Mouse (Mus musculus): ENCODE results near the gene Dcun1d1. TPM values are rescaled to one million over a fixed set of nuclear protein-coding genes. Genes with fewer than 3 reads are reported as not detected.

Dcun1d1 gene
- 81.2 and 86.0 TPM in 2 replicates for polyA plus RNA-seq (2014; fragmentation: Nextera tagmentation; extraction: Ambion mirVana)

DNA sequence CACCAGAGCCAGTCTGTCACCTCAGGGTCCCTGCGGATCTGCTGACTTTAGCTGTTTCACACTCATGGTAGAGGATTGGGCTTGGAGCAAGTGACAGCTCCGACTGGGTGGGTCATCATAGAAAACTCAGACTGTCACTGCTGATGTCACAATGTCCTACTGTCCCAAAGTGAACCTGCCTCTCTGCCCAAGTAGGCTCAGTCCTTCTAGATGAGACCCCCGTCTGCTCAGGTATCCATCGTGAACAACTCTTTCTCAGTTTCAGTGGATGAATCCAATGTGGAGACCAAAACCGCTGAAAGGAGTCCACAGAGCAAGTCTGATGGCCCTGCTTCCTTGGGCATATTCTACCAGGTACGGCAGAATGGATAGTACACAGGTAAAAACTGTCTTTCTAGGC is at the start of gene Dcun1d1:
TSS of gene Dcun1d1 (minus strand) at position 101 of the 400 bp plus-strand sequence.
- H3K4me2 ChIP-seq (ENCODE audit: low read length) = no peak within 1 kb of the TSS
- H3K9ac ChIP-seq (ENCODE audit: low read length) = no peak within 1 kb of the TSS
- H3K27me3 ChIP-seq (ENCODE audit: control insufficient read depth, insufficient read depth, low read length) = no peaks in the 10 kb centered on the region
- no peaks in the 10 kb centered on the region for H3K9me3 ChIP-seq (ENCODE audit: control insufficient read depth, low read length)
- ATAC-seq (ENCODE audit: insufficient number of reproducible peaks, insufficient read depth, low FRiP score, low read depth) = no peak
- H3K27ac ChIP-seq (replicated peaks in 1 of 2; ENCODE audit: control insufficient read depth in 1 of 2, insufficient read depth in 1 of 2, low read depth in 2 of 2, low read length in 2 of 2) = no peak within 1 kb of the TSS
- H3K4me3 ChIP-seq (ENCODE audit: control insufficient read depth in 1 of 2, insufficient read depth in 1 of 2, low read depth in 1 of 2, low read length in 2 of 2) = no peak within 1 kb of the TSS
- H3K36me3 ChIP-seq (ENCODE audit: control insufficient read depth, insufficient read depth, low read length) = peaks cover 9% of the 10 kb centered on the region; the same call in 1 of the 2 replicates
- WGBS = 90% methylated on average over 6 of the region's 6 CpGs
- peaks cover 7 to 8% of the 10 kb centered on the region in 2 experiments for H3K4me1 ChIP-seq (ENCODE audit: control insufficient read depth in 2 of 2, insufficient read depth in 2 of 2, low read length in 2 of 2)

DNA sequence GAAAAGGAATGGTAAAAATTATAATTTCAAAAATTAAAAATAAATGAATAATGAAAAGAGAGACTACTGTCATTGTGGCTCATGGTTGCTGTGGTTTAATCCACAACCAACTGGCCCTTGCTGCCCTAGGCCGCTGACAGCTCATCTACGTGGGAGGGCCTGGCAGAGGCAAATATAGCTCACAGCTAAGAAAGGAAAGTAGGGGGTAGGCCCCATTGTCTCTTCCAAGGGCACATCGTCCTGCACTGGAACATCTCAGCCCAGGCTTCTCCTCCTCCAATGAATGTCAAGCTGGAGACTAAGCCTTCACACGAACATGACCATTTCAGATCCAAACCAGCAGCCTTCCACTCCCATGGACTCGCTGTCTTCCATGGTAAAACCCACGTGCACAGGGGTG is 49.0 kb upstream of the Dcun1d1 start:
- no peak overlapping the region for H3K9ac ChIP-seq (ENCODE audit: low read length)
- H3K27ac ChIP-seq (replicated peaks in 1 of 2; ENCODE audit: control insufficient read depth in 1 of 2, insufficient read depth in 1 of 2, low read depth in 2 of 2, low read length in 2 of 2) = 0 out of 4 replicates have a peak overlapping the region, but pooled peaks of 1 of the 2 experiments have one; percentile 33
- WGBS = 52% methylated on average over 6 of the region's 6 CpGs
- H3K4me2 ChIP-seq (ENCODE audit: low read length) = no peak overlapping the region
- no peaks in the 10 kb centered on the region for H3K27me3 ChIP-seq (ENCODE audit: control insufficient read depth, insufficient read depth, low read length)
- H3K9me3 ChIP-seq (ENCODE audit: control insufficient read depth, low read length) = no peaks in the 10 kb centered on the region
- peaks cover 3 to 8% of the 10 kb centered on the region in 2 experiments; a peak in 2 of 4 replicates for H3K4me1 ChIP-seq (ENCODE audit: control insufficient read depth in 2 of 2, insufficient read depth in 2 of 2, low read length in 2 of 2)
- peaks cover 82% of the 10 kb centered on the region for H3K36me3 ChIP-seq (ENCODE audit: control insufficient read depth, insufficient read depth, low read length)
- H3K4me3 ChIP-seq (ENCODE audit: control insufficient read depth in 1 of 2, insufficient read depth in 1 of 2, low read depth in 1 of 2, low read length in 2 of 2) = no peak overlapping the region
- no peak for ATAC-seq (ENCODE audit: insufficient number of reproducible peaks, insufficient read depth, low FRiP score, low read depth)

DNA sequence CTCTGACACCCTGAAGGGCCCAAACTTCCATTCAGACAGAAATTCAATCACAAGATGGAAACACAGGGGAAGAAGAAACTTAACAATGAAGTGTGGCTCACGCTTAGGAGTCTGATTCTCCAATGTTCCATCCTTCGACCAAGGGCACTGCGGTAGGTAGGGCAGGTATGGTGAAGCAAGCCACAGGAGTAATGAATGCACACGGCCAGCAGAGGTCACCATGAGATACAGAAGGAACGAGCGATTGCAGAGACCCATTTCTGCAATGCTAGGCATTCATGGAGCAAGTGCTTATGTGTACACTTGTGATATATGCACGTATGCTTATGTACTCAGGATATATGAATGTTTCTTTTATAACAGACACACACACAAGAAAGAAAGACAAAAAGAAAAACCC is 36.3 kb upstream of the Dcun1d1 start:
- Histone ChIP-seq H3K4me2 (ENCODE audit: low read length) (no peak overlapping the region), H3K36me3 (ENCODE audit: control insufficient read depth, insufficient read depth, low read length) (peaks cover 79% of the 10 kb centered on the region), H3K4me1 (ENCODE audit: control insufficient read depth in 2 of 2, insufficient read depth in 2 of 2, low read length in 2 of 2) (0 out of 4 replicates have a peak, but pooled peaks cover 0 to 3% of the 10 kb centered on the region in 2 experiments), H3K27me3 (ENCODE audit: control insufficient read depth, insufficient read depth, low read length) (no peaks in the 10 kb centered on the region), H3K9ac (ENCODE audit: low read length) (no peak overlapping the region), H3K9me3 (ENCODE audit: control insufficient read depth, low read length) (no peaks in the 10 kb centered on the region), H3K4me3 (ENCODE audit: control insufficient read depth in 1 of 2, insufficient read depth in 1 of 2, low read depth in 1 of 2, low read length in 2 of 2) (no peak overlapping the region), H3K27ac (replicated peaks in 1 of 2; ENCODE audit: control insufficient read depth in 1 of 2, insufficient read depth in 1 of 2, low read depth in 2 of 2, low read length in 2 of 2) (no peak overlapping the region)
- WGBS = 68% methylated on average over 7 of the region's 7 CpGs
- ATAC-seq (ENCODE audit: insufficient number of reproducible peaks, insufficient read depth, low FRiP score, low read depth) = no peak

DNA sequence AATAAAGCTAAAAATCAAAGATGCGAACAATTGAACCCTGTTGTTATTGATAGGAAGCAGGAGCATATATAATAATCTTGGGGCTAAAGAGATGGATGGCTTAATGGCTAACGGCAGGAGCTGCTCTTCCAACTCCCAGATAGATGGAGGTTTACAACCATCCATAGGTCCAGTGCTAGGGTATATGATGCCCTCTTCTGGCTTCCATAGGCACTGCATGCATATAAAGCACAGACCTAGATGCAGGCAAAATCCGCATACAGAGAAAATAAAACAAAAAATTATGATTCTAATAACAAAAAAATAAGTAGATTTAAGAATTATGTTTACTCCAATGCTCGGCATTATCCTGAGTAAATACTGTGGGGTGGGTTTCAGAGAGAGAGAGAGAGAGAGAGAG is 35.7 kb upstream of the Dcun1d1 start:
- no peak for ATAC-seq (ENCODE audit: insufficient number of reproducible peaks, insufficient read depth, low FRiP score, low read depth)
- Histone ChIP-seq H3K4me3 (ENCODE audit: control insufficient read depth in 1 of 2, insufficient read depth in 1 of 2, low read depth in 1 of 2, low read length in 2 of 2) (no peak overlapping the region), H3K9ac (ENCODE audit: low read length) (no peak overlapping the region), H3K27me3 (ENCODE audit: control insufficient read depth, insufficient read depth, low read length) (no peaks in the 10 kb centered on the region), H3K4me2 (ENCODE audit: low read length) (no peak overlapping the region), H3K27ac (replicated peaks in 1 of 2; ENCODE audit: control insufficient read depth in 1 of 2, insufficient read depth in 1 of 2, low read depth in 2 of 2, low read length in 2 of 2) (no peak overlapping the region), H3K9me3 (ENCODE audit: control insufficient read depth, low read length) (no peaks in the 10 kb centered on the region), H3K4me1 (ENCODE audit: control insufficient read depth in 2 of 2, insufficient read depth in 2 of 2, low read length in 2 of 2) (0 out of 4 replicates have a peak, but pooled peaks cover 0 to 3% of the 10 kb centered on the region in 2 experiments), H3K36me3 (ENCODE audit: control insufficient read depth, insufficient read depth, low read length) (peaks cover 83% of the 10 kb centered on the region)
- WGBS = 77% methylated on average over 4 of the region's 4 CpGs

DNA sequence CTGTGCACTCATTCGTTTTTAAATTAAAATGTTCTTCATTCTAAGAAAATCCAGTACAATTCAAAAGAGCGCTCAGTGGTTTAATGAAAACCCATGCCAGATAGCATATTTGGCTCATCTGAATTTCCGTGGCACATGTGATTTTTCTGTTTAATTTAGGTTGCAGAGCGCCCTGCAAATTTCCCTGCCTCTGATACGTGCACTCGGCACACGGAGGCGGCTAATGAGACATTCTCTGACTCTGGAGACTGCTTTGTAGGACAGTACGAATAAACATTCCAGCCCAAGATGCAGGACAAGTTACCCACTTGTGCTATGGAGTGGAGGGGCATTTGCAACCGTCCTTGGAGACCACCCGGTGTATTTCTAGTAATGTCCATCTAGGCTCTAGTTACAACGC is 33.9 kb upstream of the Dcun1d1 start:
- Histone ChIP-seq H3K9me3 (ENCODE audit: control insufficient read depth, low read length) (no peaks in the 10 kb centered on the region), H3K4me1 (ENCODE audit: control insufficient read depth in 2 of 2, insufficient read depth in 2 of 2, low read length in 2 of 2) (0 out of 4 replicates have a peak, but pooled peaks cover 0 to 3% of the 10 kb centered on the region in 2 experiments), H3K27ac (replicated peaks in 1 of 2; ENCODE audit: control insufficient read depth in 1 of 2, insufficient read depth in 1 of 2, low read depth in 2 of 2, low read length in 2 of 2) (no peak overlapping the region), H3K36me3 (ENCODE audit: control insufficient read depth, insufficient read depth, low read length) (peaks cover 84% of the 10 kb centered on the region), H3K4me3 (ENCODE audit: control insufficient read depth in 1 of 2, insufficient read depth in 1 of 2, low read depth in 1 of 2, low read length in 2 of 2) (no peak overlapping the region), H3K9ac (ENCODE audit: low read length) (no peak overlapping the region), H3K4me2 (ENCODE audit: low read length) (no peak overlapping the region), H3K27me3 (ENCODE audit: control insufficient read depth, insufficient read depth, low read length) (no peaks in the 10 kb centered on the region)
- ATAC-seq (ENCODE audit: insufficient number of reproducible peaks, insufficient read depth, low FRiP score, low read depth) = no peak
- 91% methylated on average over 12 of the region's 12 CpGs for WGBS

DNA sequence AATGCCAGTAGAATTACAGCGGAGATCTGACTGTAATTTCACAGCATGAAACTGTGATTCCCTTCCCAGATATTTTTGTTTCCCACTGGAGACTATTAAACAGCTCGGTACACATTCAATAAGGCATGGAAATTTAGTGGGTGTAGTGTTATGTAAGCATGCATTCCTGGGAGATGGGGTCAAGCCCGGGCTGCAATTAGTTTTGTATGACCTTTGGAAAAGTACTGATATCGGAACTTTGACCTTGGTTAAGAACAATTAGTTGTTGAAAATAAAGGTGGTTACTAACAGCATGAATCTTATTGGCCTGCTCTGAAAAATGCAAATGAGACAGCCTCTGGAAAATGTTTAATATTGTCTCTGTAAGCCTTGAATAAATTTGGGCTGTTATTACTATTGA is 33.2 kb upstream of the Dcun1d1 start:
- Histone ChIP-seq H3K36me3 (ENCODE audit: control insufficient read depth, insufficient read depth, low read length) (peaks cover 77% of the 10 kb centered on the region), H3K4me1 (ENCODE audit: control insufficient read depth in 2 of 2, insufficient read depth in 2 of 2, low read length in 2 of 2) (0 out of 4 replicates have a peak, but pooled peaks cover 0 to 3% of the 10 kb centered on the region in 2 experiments), H3K27me3 (ENCODE audit: control insufficient read depth, insufficient read depth, low read length) (no peaks in the 10 kb centered on the region), H3K9me3 (ENCODE audit: control insufficient read depth, low read length) (no peaks in the 10 kb centered on the region), H3K27ac (replicated peaks in 1 of 2; ENCODE audit: control insufficient read depth in 1 of 2, insufficient read depth in 1 of 2, low read depth in 2 of 2, low read length in 2 of 2) (no peak overlapping the region), H3K4me3 (ENCODE audit: control insufficient read depth in 1 of 2, insufficient read depth in 1 of 2, low read depth in 1 of 2, low read length in 2 of 2) (no peak overlapping the region), H3K9ac (ENCODE audit: low read length) (no peak overlapping the region), H3K4me2 (ENCODE audit: low read length) (no peak overlapping the region)
- 87% methylated on average over 4 of the region's 4 CpGs for WGBS
- ATAC-seq (ENCODE audit: insufficient number of reproducible peaks, insufficient read depth, low FRiP score, low read depth) = no peak

DNA sequence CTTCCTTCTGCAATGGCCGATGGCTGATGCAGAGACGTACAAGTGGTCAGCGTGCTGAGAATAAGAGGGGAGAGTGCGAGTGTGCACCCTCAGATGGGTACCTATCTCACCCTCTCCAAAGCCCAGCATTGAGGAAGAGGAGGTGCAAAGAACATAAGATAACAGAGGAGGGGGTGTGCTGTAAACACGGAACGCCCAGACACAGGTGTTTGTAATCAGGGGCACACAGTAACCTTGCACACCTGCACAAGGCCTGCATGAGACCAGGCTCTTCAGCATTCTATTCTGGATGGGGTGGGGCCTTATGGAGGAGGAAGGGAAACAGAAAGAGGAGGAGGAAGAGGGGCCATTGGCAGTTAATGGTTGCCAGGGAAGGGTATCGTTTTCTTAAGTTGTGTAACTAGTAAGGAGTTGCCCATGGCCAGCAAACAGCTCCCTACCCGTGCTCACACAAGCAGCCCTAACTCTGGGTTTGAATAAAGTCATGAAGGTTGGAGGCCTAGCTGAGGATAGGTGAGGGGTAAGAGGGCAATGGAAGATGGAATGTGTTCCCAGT is 30.2 kb upstream of the Dcun1d1 start:
- Histone ChIP-seq H3K4me3 (ENCODE audit: control insufficient read depth in 1 of 2, insufficient read depth in 1 of 2, low read depth in 1 of 2, low read length in 2 of 2) (no peak overlapping the region), H3K27me3 (ENCODE audit: control insufficient read depth, insufficient read depth, low read length) (no peaks in the 10 kb centered on the region), H3K27ac (replicated peaks in 1 of 2; ENCODE audit: control insufficient read depth in 1 of 2, insufficient read depth in 1 of 2, low read depth in 2 of 2, low read length in 2 of 2) (no peak overlapping the region), H3K4me1 (ENCODE audit: control insufficient read depth in 2 of 2, insufficient read depth in 2 of 2, low read length in 2 of 2) (0 out of 4 replicates have a peak, but pooled peaks cover 0 to 1% of the 10 kb centered on the region in 2 experiments), H3K9ac (ENCODE audit: low read length) (no peak overlapping the region), H3K36me3 (ENCODE audit: control insufficient read depth, insufficient read depth, low read length) (peaks cover 77% of the 10 kb centered on the region), H3K9me3 (ENCODE audit: control insufficient read depth, low read length) (no peaks in the 10 kb centered on the region), H3K4me2 (ENCODE audit: low read length) (no peak overlapping the region)
- WGBS = 94% methylated on average over 8 of the region's 8 CpGs
- ATAC-seq (ENCODE audit: insufficient number of reproducible peaks, insufficient read depth, low FRiP score, low read depth) = no peak

DNA sequence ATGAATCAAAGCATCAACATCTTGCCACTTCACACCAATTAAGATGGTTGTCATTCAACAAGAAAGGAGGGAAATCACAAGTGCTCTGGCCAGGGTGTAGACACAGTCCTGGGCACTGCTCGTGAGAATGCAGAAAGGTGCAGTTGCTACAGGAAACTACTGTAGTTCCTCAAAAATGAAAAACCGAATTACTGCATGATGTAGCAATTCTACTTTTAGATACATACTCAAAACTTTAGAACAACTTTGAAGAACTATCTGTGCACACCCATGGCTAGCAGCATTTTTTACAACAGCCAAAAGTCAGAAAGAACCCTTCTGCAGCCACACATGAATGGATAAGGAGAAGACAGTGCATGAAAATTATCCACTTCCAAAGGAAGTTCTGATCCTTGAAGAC is 29.2 kb upstream of the Dcun1d1 start:
- no peak overlapping the region for H3K27ac ChIP-seq (replicated peaks in 1 of 2; ENCODE audit: control insufficient read depth in 1 of 2, insufficient read depth in 1 of 2, low read depth in 2 of 2, low read length in 2 of 2)
- no peaks in the 10 kb centered on the region for H3K9me3 ChIP-seq (ENCODE audit: control insufficient read depth, low read length)
- no peaks in the 10 kb centered on the region for H3K4me1 ChIP-seq (ENCODE audit: control insufficient read depth in 2 of 2, insufficient read depth in 2 of 2, low read length in 2 of 2)
- no peak overlapping the region for H3K4me2 ChIP-seq (ENCODE audit: low read length)
- H3K9ac ChIP-seq (ENCODE audit: low read length) = no peak overlapping the region
- H3K27me3 ChIP-seq (ENCODE audit: control insufficient read depth, insufficient read depth, low read length) = no peaks in the 10 kb centered on the region
- peaks cover 76% of the 10 kb centered on the region for H3K36me3 ChIP-seq (ENCODE audit: control insufficient read depth, insufficient read depth, low read length)
- no peak overlapping the region for H3K4me3 ChIP-seq (ENCODE audit: control insufficient read depth in 1 of 2, insufficient read depth in 1 of 2, low read depth in 1 of 2, low read length in 2 of 2)
- no peak for ATAC-seq (ENCODE audit: insufficient number of reproducible peaks, insufficient read depth, low FRiP score, low read depth)
- WGBS = 80% methylated on average over 2 of the region's 2 CpGs

Data from heart, embryonic 14.5 days (tissue).